Mouse (Mus musculus) induced T-regulatory cell, adult 2 months (primary cell): Measurements from ENCODE around the gene Map2.

Source experiments
- DNase-seq: peaks from one replicate; pipeline ENCODE4 v3.0.0-alpha.2; 2012; ENCODE audit warnings: low read depth

Gene Map2

DNA sequence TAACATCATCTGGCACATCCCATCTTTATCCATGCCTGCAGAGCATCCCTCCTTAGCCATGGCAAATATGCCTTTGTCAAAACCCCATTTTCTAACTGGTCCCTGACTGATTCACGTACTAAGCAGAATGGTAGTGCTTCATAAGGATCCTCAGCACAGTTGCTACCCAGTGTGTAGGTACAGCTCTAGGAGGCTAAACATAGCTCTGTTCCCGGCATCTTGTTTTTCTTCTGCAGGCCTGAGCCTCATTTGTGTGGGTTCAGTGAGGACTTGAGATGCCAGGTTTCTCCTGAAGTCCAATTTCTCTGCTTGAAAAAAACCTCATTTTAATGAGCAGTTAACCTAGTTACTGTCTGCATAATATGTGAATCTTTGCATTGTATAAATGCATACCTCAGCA, 30.4 kb downstream of the Map2 start:
- DNase-seq = no peak

GRCm38 (mm10) chr1:66206904-66207303, 31.8 kb downstream of the Map2 start:
- no peak for DNase-seq

- no peak for DNase-seq
These were observed 36.2 kb downstream of the Map2 start for GRCm38 (mm10) chr1:66211074-66211791.

- no peak for DNase-seq
These were observed 46.4 kb downstream of the Map2 start for GRCm38 (mm10) chr1:66221497-66221896.

GRCm38 (mm10) chr1:66223331-66223730, 48.3 kb downstream of the Map2 start:
- DNase-seq = no peak

DNA sequence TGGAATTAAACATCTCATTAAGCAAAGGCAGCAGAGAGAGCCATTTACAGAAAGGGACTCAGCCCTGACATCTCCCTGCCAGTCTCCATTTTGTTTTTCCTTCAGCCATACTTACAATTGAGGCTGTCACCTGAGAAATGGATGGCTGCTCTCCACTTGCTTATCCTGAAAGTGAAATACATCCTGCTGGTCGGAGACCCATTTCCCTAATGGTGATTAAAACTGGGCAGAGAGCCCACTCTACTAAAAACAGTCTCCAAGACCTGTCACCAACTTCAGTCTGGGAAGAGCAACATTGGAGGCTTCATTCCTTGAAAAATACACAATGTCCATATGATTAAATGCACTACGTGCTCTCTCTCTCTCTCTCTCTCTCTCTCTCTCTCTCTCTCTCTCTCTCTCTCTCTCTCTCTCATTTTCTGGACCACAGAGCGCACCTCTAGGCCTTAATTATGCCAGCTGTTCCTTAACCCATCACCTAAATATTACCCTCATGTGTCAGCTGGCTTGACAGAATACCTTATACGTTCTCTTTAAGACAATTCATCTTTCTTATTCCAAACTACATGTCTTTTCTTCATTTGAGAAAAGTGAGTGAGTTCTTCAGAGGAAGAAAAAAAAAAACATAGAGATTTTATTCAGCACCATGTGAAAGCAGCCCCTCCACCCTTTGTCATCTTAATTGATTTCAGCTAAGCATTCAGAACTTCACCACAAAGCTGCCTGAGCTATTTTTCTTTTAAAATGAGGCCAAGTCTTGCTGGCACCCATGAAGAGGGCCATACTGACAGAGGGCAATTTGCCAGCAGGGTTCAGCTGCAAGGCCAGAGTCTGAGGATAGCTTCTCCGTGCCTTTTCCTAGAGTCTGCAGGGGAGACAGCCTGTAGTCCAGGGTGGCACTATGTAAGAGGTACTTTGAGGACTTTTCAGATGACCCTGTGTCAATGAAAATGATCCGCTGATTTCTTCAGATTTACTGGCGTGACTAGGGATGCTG, 51.6 kb downstream of the Map2 start:
- DNase-seq = no peak

- DNase-seq = no peak
These were observed 53.1 kb downstream of the Map2 start for GRCm38 (mm10) chr1:66228205-66228604.

DNA sequence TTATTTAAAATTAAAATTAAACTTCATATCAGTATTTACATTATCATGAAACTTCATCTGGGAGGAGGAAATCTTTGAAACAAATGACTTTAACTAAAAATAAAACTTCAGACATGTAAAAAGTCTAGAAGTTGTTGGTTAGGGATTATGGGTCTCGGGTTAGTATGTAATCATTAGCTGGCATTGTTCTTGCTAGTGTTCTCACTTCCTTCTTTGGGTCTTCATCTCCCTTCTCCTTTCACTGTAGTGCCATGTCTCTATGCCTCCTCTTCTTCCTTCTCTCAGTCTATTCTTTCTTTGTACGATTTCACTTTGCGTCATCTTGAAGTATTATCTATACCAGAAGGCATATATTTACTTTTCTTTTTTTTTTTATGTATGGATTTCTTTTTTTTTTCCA, 55.3 kb downstream of the Map2 start:
- no peak for DNase-seq

- no peak for DNase-seq
These were observed 56.9 kb downstream of the Map2 start for GRCm38 (mm10) chr1:66231963-66232362.

GRCm38 (mm10) chr1:66244910-66245309, 69.8 kb downstream of the Map2 start:
- no peak for DNase-seq

GRCm38 (mm10) chr1:66251649-66252332, 76.7 kb downstream of the Map2 start:
- DNase-seq = no peak

DNA sequence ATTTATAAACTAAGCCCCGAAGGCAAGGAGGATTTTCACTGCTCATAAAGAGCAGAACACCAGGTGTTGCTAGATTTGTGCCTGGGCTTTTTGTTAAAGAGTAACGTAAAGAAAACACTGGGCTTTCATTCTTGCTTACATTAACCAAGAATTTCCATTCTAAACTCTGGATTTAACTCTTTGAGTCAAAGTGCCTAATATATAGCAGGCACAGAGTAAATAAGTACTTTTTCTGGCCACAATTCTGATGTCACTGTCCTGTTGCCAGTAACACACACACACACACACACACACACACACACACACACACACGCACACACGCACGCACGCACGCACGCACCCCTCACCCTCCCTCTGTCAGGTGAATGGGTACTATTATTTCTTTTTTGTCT, 77.3 kb downstream of the Map2 start:
- DNase-seq = no peak

DNA sequence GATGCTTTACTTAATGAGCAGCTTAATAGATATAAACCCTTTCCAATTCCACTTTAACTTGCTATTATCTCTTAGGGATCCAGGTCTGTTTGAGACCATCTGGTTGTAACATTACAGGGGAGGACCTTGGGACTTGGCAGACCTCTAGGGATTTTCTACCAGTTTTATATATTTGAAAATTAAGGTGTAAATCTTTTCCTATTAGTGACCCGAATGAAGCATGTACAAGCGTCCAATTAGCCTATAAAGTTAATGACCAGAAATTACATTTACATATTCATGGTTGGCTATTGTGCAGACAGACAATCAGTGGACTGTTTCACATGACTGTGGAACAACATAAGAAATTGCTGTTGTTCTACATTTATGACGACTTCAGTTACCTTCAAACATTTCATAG, 88.1 kb downstream of the Map2 start:
- no peak for DNase-seq

- no peak for DNase-seq
These were observed 91.3 kb downstream of the Map2 start for GRCm38 (mm10) chr1:66266231-66266924.

- no peak for DNase-seq
These were observed 102.6 kb downstream of the Map2 start for GRCm38 (mm10) chr1:66277663-66278062.

- peak; percentile 20 for DNase-seq
These were observed 104.3 kb downstream of the Map2 start for GRCm38 (mm10) chr1:66279222-66280009.

DNA sequence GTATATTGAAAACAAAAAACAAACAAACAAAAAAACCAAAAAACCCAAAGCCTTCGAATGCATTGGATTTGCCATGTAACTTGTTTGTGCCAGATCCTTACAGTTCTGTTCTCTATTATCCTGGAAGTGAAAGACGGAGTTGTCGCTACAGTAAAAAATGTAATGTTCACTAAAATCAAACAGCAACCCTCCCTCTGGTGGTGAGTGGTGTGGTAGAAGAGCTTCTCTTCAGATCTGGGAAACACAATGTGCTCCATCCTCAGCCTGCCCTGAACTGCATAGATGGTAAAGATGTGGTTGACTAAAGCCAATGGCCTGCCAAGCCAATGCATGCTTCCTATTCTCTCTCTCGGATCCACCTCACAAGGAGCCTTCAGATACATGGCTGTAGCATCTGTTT, 105.1 kb downstream of the Map2 start:
- DNase-seq = no peak

DNA sequence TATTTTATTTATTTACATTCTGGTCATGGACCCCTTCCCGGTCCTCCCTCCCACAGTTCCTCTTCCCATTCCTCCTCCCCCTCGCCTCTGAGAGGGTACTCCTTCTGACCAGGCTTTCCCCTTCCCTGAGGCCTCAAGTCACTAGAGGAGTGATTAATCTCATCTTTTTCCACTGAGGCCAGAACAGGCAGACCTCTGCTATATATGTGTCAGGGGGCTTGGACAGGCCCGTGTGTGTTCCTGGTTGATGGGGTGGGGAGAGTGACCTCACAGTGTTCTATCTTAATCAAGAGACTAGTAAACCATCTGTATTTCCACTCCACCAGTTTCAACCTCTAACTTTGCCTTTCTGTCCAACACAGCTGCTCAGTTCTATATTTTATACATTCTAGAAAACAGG, 107.4 kb downstream of the Map2 start:
- DNase-seq = no peak

DNA sequence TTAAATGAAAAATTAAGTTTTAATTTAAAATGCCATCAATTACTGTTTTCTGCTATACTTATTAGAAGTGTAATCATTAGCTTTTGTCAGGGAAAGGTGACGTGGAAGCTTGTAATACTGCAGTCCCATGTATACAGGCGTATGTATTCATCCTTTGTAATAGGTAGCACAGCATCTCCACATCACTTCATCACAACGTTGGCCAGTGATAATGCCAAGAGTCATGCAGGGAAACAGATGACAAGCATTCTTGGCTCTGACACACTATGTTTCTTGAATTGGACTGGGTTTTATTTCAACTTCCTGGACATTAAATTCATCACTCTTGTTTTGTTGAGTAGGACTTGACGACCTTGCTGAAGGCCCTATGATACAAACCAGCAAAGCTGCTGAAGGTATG, 113.9 kb downstream of the Map2 start:
- no peak for DNase-seq

- no peak for DNase-seq
These were observed 117.2 kb downstream of the Map2 start for GRCm38 (mm10) chr1:66292121-66292881.
